Mouse (Mus musculus): ENCODE measurements around the gene Wdr31. TPM values are rescaled to one million over a fixed set of nuclear protein-coding genes. Genes with fewer than 3 reads are reported as not detected.
A peak's percentile ranks its signal among the peaks of the same experiment; 100 is the strongest.

The Wdr31 gene
- total and polyA plus RNA-seq, 2 experiments from 2014 or later = 9.5 to 20.0 TPM

DNA sequence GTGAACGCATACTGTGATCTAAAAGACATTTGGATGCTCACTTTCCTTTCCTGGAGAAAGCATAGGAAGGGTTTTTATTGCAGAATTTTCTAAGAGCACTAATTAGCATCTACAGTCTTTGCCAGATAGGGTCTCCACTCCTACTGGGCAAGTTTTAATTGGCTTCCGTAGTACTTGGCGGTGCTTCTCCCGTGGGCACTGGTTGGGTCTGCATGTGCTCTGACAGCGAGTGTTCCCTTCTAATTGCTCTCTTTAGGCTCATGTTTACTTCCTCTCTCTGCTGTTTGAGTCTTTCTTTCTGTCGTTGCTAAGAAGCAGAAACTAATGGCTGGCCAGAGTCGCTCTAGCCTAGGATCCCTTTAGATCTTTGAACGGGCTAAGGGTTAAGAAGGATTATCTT is 52.2 kb downstream of the Wdr31 start:
- TF ChIP-seq CTCF (IDR thresholded peaks at IDR 0.05; ENCODE audit: low read depth) = no peak
- DNase-seq = peak; percentile 41
- 46% methylated on average over 8 of the region's 8 CpGs for WGBS

GRCm38 (mm10) chr4:62411606-62412005 is 59.1 kb downstream of the Wdr31 start:
- Histone ChIP-seq H3K36me3 (ENCODE audit: insufficient read depth) (peaks cover 47% of the 10 kb centered on the region), H3K9me3 (ENCODE audit: low read length) (no peaks in the 10 kb centered on the region), H3K9ac (no peak overlapping the region), H3K4me1 (ENCODE audit: insufficient read depth) (peaks cover 8% of the 10 kb centered on the region; the same call in 1 of the 2 replicates), H3K4me2 (ENCODE audit: low read depth) (no peak overlapping the region), H3K4me3 (ENCODE audit: low read depth, low read length) (no peak overlapping the region), H3K27ac (ENCODE audit: low read depth, low read length) (no peak overlapping the region), H3K27me3 (ENCODE audit: insufficient read depth, low read length) (no peaks in the 10 kb centered on the region)
- no peak for TF ChIP-seq CTCF (IDR thresholded peaks at IDR 0.05; ENCODE audit: low read depth)
- ATAC-seq (no peak), DNase-seq (no peak)
- 91% methylated on average over 10 of the region's 10 CpGs for WGBS

More for the DNA sequence above, 52.2 kb downstream of the Wdr31 start:
- no peaks in the 10 kb centered on the region for H3K27me3 ChIP-seq (ENCODE audit: insufficient read depth, low read length)
- peak; percentile 83 for ATAC-seq
- H3K36me3 ChIP-seq (ENCODE audit: insufficient read depth) = peaks cover 94% of the 10 kb centered on the region
- no peak overlapping the region for H3K4me2 ChIP-seq (ENCODE audit: low read depth)
- no peaks in the 10 kb centered on the region for H3K4me1 ChIP-seq (ENCODE audit: insufficient read depth)
- H3K27ac ChIP-seq (ENCODE audit: low read depth, low read length) = no peak overlapping the region
- no peak overlapping the region for H3K4me3 ChIP-seq (ENCODE audit: low read depth, low read length)
- H3K9me3 ChIP-seq (ENCODE audit: low read length) = no peaks in the 10 kb centered on the region
- no peak overlapping the region for H3K9ac ChIP-seq

DNA sequence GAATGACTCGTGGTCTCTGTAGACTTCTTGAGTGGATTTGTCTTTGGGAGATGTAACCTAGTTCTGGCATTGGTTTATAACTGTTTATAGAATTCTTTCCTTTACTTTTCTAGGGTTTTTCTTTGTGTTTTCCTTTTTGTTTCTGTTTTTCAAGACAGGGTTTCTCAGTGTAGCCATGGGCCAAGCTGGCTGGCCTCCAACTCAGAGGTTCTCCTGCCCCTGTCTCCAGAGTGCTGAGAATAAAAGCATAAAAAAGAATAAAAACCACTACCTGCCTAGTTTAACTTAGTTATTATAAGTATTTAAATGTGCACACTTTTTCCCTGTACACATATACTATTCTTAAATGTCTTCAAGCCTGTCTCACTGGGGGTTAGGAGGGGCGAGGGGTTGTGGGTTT is 60.4 kb downstream of the Wdr31 start:
- no peak overlapping the region for H3K4me2 ChIP-seq (ENCODE audit: low read depth)
- H3K36me3 ChIP-seq (ENCODE audit: insufficient read depth) = peaks cover 34% of the 10 kb centered on the region
- no peak overlapping the region for H3K27ac ChIP-seq (ENCODE audit: low read depth, low read length)
- ATAC-seq (no peak), DNase-seq (no peak)
- peaks cover 8% of the 10 kb centered on the region; the same call in 1 of the 2 replicates for H3K4me1 ChIP-seq (ENCODE audit: insufficient read depth)
- H3K4me3 ChIP-seq (ENCODE audit: low read depth, low read length) = no peak overlapping the region
- 0 out of 2 replicates have a peak overlapping the region, but pooled peaks have one; percentile 10 for H3K9ac ChIP-seq
- H3K27me3 ChIP-seq (ENCODE audit: insufficient read depth, low read length) = no peaks in the 10 kb centered on the region
- TF ChIP-seq CTCF (IDR thresholded peaks at IDR 0.05; ENCODE audit: low read depth) = no peak
- no peaks in the 10 kb centered on the region for H3K9me3 ChIP-seq (ENCODE audit: low read length)
- 90% methylated on average over 2 of the region's 2 CpGs for WGBS

DNA sequence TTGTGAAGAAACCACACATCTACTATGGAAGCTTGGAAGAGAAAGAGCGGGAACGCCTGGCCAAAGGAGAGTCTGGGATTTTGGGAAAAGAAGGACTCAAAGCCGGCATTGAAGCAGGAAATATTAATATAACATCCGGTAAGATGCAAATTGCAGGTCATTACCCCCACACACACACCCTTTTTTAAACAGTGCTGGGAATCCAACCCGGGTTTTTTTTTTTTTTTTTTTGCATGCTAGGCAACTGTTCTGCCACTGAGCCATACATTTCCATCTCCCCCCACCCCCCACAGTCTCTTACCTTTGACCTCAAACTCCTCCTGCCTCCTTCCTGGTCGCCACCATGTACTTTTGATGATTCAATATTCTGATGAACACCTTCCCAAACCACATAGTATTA is 61.1 kb downstream of the Wdr31 start:
- Histone ChIP-seq H3K27me3 (ENCODE audit: insufficient read depth, low read length) (no peaks in the 10 kb centered on the region), H3K4me2 (ENCODE audit: low read depth) (peak overlapping the region; percentile 68), H3K4me3 (ENCODE audit: low read depth, low read length) (peak overlapping the region; percentile 61), H3K4me1 (ENCODE audit: insufficient read depth) (peaks cover 8% of the 10 kb centered on the region; the same call in 1 of the 2 replicates), H3K27ac (ENCODE audit: low read depth, low read length) (no peak overlapping the region), H3K36me3 (ENCODE audit: insufficient read depth) (peaks cover 27% of the 10 kb centered on the region), H3K9me3 (ENCODE audit: low read length) (no peaks in the 10 kb centered on the region), H3K9ac (peak overlapping the region; percentile 75)
- 34% methylated on average over 6 of the region's 6 CpGs for WGBS
- DNase-seq (no peak), ATAC-seq (no peak)
- TF ChIP-seq CTCF (IDR thresholded peaks at IDR 0.05; ENCODE audit: low read depth) = no peak

DNA sequence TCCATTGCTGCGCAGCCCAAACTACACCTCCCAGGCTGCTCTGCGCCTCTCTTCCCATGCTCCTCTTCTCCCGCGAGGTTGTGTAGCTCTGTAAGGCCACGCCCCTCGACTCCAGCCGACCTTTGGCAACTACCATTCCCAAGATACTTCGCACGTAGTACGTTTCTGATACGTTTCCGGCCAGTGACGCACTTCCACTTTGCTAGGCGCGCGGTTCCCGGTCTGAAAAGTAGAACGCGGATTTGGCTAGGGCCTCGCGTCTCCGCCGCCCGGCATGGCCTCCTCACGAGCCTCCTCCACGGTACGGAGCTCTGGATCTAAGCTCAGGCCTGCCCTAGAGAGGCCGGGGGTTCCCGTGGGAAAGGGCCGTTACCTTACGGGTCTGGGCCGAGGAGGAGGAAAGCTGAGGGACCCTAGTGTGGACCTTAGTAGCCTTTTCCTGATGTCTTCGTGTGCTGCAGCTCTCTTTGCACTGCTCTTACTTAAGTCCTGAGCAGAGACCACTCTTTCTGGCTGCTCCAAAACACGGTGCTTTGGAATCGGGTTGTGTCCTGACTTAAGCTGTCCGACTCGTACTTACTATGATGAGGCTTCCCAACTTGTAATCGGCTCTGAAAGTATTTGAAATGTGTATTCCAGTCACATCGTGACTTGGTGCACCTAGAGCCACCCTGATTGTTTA is 62.0 kb downstream of the Wdr31 start, which contains the start of the genes Cdc26 and Prpf4:
TSS of gene Cdc26 (minus strand) at position 42 of the 682 bp plus-strand sequence.
TSS of gene Prpf4 (plus strand) at position 197 of the 682 bp plus-strand sequence.
- under 1% methylated on average over 39 of the region's 39 CpGs for WGBS
- ATAC-seq (peak; percentile 100), DNase-seq (peak; percentile 99)
- Histone ChIP-seq H3K4me1 (ENCODE audit: insufficient read depth) (peaks cover 8% of the 10 kb centered on the region; the same call in 1 of the 2 replicates), H3K4me2 (ENCODE audit: low read depth) (peak within 1 kb of the TSS; percentile 68), H3K9ac (peak within 1 kb of the TSS; percentile 75), H3K36me3 (ENCODE audit: insufficient read depth) (peaks cover 22% of the 10 kb centered on the region), H3K9me3 (ENCODE audit: low read length) (no peaks in the 10 kb centered on the region), H3K4me3 (ENCODE audit: low read depth, low read length) (peak within 1 kb of the TSS; percentile 61), H3K27ac (ENCODE audit: low read depth, low read length) (peak within 1 kb of the TSS; percentile 79), H3K27me3 (ENCODE audit: insufficient read depth, low read length) (no peaks in the 10 kb centered on the region)
- no peak for TF ChIP-seq CTCF (IDR thresholded peaks at IDR 0.05; ENCODE audit: low read depth)

DNA sequence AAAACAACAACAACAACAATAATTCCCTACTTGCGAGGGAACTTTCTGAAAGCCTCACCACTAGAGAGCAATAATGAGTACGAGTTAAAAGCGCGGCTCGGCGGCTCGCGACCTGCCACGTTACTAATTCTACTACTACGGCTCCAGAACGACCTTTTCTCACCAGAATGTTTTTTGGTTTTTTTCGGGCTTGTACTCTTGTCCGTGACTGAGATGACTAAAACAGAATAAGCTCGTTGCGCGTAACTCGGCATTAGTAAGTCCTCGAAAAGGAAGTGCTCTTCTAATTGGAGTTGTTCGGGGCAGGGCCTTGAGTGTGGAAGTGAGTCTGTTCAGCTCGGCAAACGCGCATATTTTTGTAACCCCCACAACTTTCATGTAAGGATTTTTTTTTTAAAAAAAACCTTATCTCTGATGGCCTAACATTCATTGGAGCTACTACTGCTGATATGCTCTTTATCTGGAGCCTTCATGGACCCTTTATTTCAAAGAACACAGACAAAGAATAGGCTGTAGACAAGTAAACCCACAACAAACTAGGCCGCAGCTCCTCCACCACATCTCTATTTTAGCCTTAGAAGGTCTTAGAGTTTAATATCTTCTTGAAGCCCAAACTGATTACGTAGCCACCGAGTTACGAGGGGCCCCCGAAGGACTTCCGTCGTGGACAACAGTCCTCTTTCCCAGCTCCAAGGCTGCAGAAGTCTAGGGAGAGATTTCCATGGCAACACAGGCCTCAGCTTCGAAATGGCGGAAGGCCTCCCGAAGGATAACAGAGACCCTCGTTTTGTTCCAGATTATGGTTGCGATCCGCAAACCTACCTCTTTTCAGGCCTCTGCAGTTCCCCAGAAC is 62.7 kb downstream of the Wdr31 start:
- peak; percentile 67 for TF ChIP-seq CTCF (IDR thresholded peaks at IDR 0.05; ENCODE audit: low read depth)
- peak overlapping the region; percentile 76 for H3K27ac ChIP-seq (ENCODE audit: low read depth, low read length)
- under 1% methylated on average over 35 of the region's 35 CpGs for WGBS
- DNase-seq (peak; percentile 77), ATAC-seq (peak; percentile 34)
- H3K27me3 ChIP-seq (ENCODE audit: insufficient read depth, low read length) = no peaks in the 10 kb centered on the region
- peak overlapping the region; percentile 61 for H3K4me3 ChIP-seq (ENCODE audit: low read depth, low read length)
- no peaks in the 10 kb centered on the region for H3K9me3 ChIP-seq (ENCODE audit: low read length)
- peak overlapping the region; percentile 47 for H3K4me2 ChIP-seq (ENCODE audit: low read depth)
- peak overlapping the region; percentile 63 for H3K9ac ChIP-seq
- H3K4me1 ChIP-seq (ENCODE audit: insufficient read depth) = peaks cover 8% of the 10 kb centered on the region; the same call in 1 of the 2 replicates
- H3K36me3 ChIP-seq (ENCODE audit: insufficient read depth) = peaks cover 16% of the 10 kb centered on the region
